In the genomic region with DNA sequence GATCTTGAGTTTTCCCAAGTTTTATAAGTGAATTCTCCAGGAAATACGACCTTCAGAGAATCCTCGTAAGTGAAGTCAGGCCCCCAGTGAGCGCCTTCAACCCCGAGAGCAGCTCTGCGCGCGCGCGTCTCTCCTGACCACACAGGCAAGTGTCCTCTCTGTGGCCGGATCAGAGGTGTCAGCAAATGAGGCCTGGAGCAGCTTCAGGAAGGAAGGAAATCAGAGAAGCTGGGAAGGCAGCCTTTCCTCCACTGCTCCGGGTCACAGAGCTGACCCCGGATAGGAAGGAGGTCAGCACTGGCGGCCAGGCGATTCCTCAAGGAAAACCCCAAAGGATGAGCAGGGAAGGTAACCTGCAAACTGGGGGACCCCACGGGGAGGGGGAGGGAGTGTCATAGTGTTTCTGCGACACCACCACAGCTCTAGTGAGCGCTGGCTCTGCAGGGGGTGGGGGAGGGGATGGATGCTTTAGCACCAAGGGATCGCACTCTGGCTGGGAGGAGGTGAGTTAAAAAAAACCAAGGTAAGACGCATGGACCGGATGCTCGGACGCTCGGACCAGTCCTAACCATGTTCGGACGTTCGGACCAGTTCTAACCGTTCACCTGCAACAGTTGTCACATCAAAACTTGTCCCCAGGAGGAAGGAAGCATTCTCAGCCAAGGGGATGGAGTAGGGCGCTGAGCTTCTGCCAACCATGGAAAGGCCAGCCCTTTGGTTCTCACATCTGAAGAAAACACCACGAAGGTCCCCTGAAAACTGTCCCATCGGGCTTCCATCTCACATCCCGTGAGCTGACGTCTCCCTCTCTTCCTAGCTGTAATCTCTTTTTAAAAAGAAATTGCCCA, we compare ENCODE assay signal across 8 mouse cellular contexts. TPM values are rescaled to one million over a fixed set of nuclear protein-coding genes. Genes with fewer than 3 reads are reported as not detected.
DNase-seq lines count a peak whose midpoint lies in the region; ATAC-seq and TF ChIP-seq lines count a peak whose summit lies in the region.

No protein-coding gene starts in this region.

- peak overlapping the region; percentile 1 for H3K4me3 ChIP-seq in heart, adult 2 months
- no peak overlapping the region for H3K4me3 ChIP-seq in kidney, postnatal 0 days (replicated peaks; ENCODE audit: low read depth, low read length)
- no peak overlapping the region for H3K4me3 ChIP-seq in midbrain, embryonic 14.5 days (replicated peaks; ENCODE audit: low read depth, low read length)

- 31% methylated on average over 32 of the region's 32 CpGs for WGBS in heart, adult 2 months
- 15% methylated on average over 32 of the region's 32 CpGs for WGBS in kidney, postnatal 0 days
- 19% methylated on average over 32 of the region's 32 CpGs for WGBS in midbrain, embryonic 14.5 days

- H3K4me1 ChIP-seq in heart, adult 2 months (ENCODE audit: control insufficient read depth, insufficient read depth, low read length): peaks cover 14% of the 10 kb centered on the region
- H3K4me1 ChIP-seq in kidney, postnatal 0 days (replicated peaks; ENCODE audit: insufficient read depth, low read length): peaks cover 13% of the 10 kb centered on the region; the same call in 1 of the 2 replicates
- H3K4me1 ChIP-seq in midbrain, embryonic 14.5 days (ENCODE audit: control insufficient read depth, insufficient read depth, low read length): no peaks in the 10 kb centered on the region

- peak; percentile 38 for DNase-seq in adrenal gland, postnatal 14 days
- no peak for DNase-seq in adrenal gland, postnatal 4 days (ENCODE audit: low spot score in 2 of 2)
- DNase-seq in heart, adult 2 months: peak; percentile 36 to 46
- DNase-seq in kidney, postnatal 0 days (ENCODE audit: low spot score): peak; percentile 79
- no peak for DNase-seq in midbrain, embryonic 14.5 days
- DNase-seq in thymus, postnatal 4 days: no peak
- DNase-seq in layer of hippocampus, postnatal 10 days (ENCODE audit: low spot score in 2 of 2): no peak
- no peak for DNase-seq in retina, embryonic 14.5 days (ENCODE audit: low spot score)

- TF ChIP-seq POLR2A in heart, adult 2 months (IDR thresholded peaks at IDR 0.05; ENCODE audit: insufficient read depth, low read depth, low read length): no peak

- no peaks in the 10 kb centered on the region for H3K27me3 ChIP-seq in heart, adult 2 months (ENCODE audit: control insufficient read depth, insufficient read depth, low read length)
- no peaks in the 10 kb centered on the region for H3K27me3 ChIP-seq in kidney, postnatal 0 days (ENCODE audit: insufficient read depth, low read length)
- H3K27me3 ChIP-seq in midbrain, embryonic 14.5 days (ENCODE audit: control insufficient read depth, insufficient read depth, low read length): no peaks in the 10 kb centered on the region

- H3K9ac ChIP-seq in heart, adult 2 months (ENCODE audit: low read depth, low read length): peak overlapping the region; percentile 13; the same call in 1 of the 2 replicates
- H3K9ac ChIP-seq in kidney, postnatal 0 days (ENCODE audit: low read depth, low read length): no peak overlapping the region
- no peak overlapping the region for H3K9ac ChIP-seq in midbrain, embryonic 14.5 days (replicated peaks; ENCODE audit: low read length)

- no peak for ATAC-seq in kidney, postnatal 0 days (replicated peaks; ENCODE audit: low FRiP score, low read depth)
- no peak for ATAC-seq in midbrain, embryonic 14.5 days (ENCODE audit: low FRiP score, low TSS enrichment)

- H3K4me2 ChIP-seq in kidney, postnatal 0 days (ENCODE audit: low read length): peak overlapping the region; percentile 50
- peak overlapping the region; percentile 25; the same call in 1 of the 2 replicates for H3K4me2 ChIP-seq in midbrain, embryonic 14.5 days (ENCODE audit: low read length)

- TF ChIP-seq CTCF in heart, adult 2 months (IDR thresholded peaks at IDR 0.05): no peak
- TF ChIP-seq CTCF in kidney, postnatal 0 days (IDR thresholded peaks at IDR 0.05; ENCODE audit: low read depth): no peak

- H3K36me3 ChIP-seq in heart, adult 2 months (ENCODE audit: control insufficient read depth, insufficient read depth, low read length): no peaks in the 10 kb centered on the region; the same call in 1 of the 2 replicates
- H3K36me3 ChIP-seq in kidney, postnatal 0 days (ENCODE audit: insufficient read depth, low read length): no peaks in the 10 kb centered on the region
- no peaks in the 10 kb centered on the region for H3K36me3 ChIP-seq in midbrain, embryonic 14.5 days (ENCODE audit: control insufficient read depth, insufficient read depth, low read length)

- no peak for TF ChIP-seq EP300 in heart, adult 2 months (IDR thresholded peaks at IDR 0.05; ENCODE audit: insufficient read depth, low read depth, low read length)

- no peaks in the 10 kb centered on the region for H3K9me3 ChIP-seq in kidney, postnatal 0 days (replicated peaks; ENCODE audit: low read length)
- H3K9me3 ChIP-seq in midbrain, embryonic 14.5 days (ENCODE audit: control insufficient read depth, low read length): peaks cover 2% of the 10 kb centered on the region; the same call in 1 of the 2 replicates

- no peaks in the 10 kb centered on the region; the same call in 1 of the 2 replicates for H3K79me2 ChIP-seq in heart, adult 2 months (replicated peaks; ENCODE audit: control insufficient read depth, insufficient read depth, low read length)

- peak overlapping the region; percentile 61 for H3K27ac ChIP-seq in heart, adult 2 months
- H3K27ac ChIP-seq in kidney, postnatal 0 days: 0 out of 2 replicates have a peak overlapping the region, but pooled peaks have one; percentile 31
- H3K27ac ChIP-seq in midbrain, embryonic 14.5 days (replicated peaks; ENCODE audit: low read depth, low read length): no peak overlapping the region

- intact Hi-C loops in heart, adult 2 months (cut with DNase I): loop anchor here (1.0 kb wide), 1 partner anchor 19 kb away; no protein-coding TSS in a partner anchor

RNA-seq across cellular contexts. Expression of a gene that starts 19.3 kb away (rescaled TPM):
- 14.0 and 15.8 TPM in 2 replicates for total RNA-seq in adrenal gland, postnatal 14 days (2021)
- 10 to 100 TPM; 22.6 to 23.1 TPM for total RNA-seq in adrenal gland, postnatal 4 days (2021)
- total RNA-seq in heart, adult 2 months (2021): 1 to 10 TPM; 8.1 to 9.8 TPM
- 7.1 and 9.6 TPM in 2 replicates for polyA plus RNA-seq in heart, adult 2 months (2012; rRNA removed)
- polyA plus RNA-seq in kidney, postnatal 0 days (2015; fragmentation: Nextera tagmentation; extraction: Ambion mirVana): 19.2 and 20.7 TPM in 2 replicates
- polyA plus RNA-seq in midbrain, embryonic 14.5 days (2014; fragmentation: Nextera tagmentation; extraction: Ambion mirVana): 7.2 and 8.6 TPM in 2 replicates
- total RNA-seq in layer of hippocampus, postnatal 10 days (2021): 10 to 100 TPM in 1 of 2 experiments, 1 to 10 TPM in 1; 8.6 to 11.4 TPM

Comparison
In these comparisons a context has a peak if more than half of its experiments do, and no peak if none do; other contexts are left out.
1. DNase-seq: peak in adrenal gland, postnatal 14 days (single experiment), heart, adult 2 months (2 of 2) and kidney, postnatal 0 days (single experiment); none in adrenal gland, postnatal 4 days (0 of 2), midbrain, embryonic 14.5 days (single experiment), thymus, postnatal 4 days (single experiment), layer of hippocampus, postnatal 10 days (0 of 2) and retina, embryonic 14.5 days (single experiment).